Mouse (Mus musculus) heart, postnatal 0 days (tissue): Measurements from ENCODE around the gene Olfr132. TPM values are rescaled to one million over a fixed set of nuclear protein-coding genes. Genes with fewer than 3 reads are reported as not detected.
"Not testable (repeated sequence)": the region's sequence is repeated elsewhere in the genome, so short reads cannot be mapped to it uniquely, and the experiment has no call there.

Experiments
- ATAC-seq: fragments of 200-750 bp; cut with Nextera tagmentation; 2 replicates; pipeline ENCODE4 v1.8.0; 2017; ENCODE audit warnings: low read depth, moderate number of reproducible peaks, moderate library complexity; ENCODE audit not compliant: insufficient read depth
- DNase-seq: peaks from one replicate; pipeline ENCODE4 v3.0.0-alpha.2; 2016; ENCODE audit warnings: low spot score
- H3K27ac ChIP-seq: fragments of 300-500 bp; sonication (generic); 2 replicates; pipeline ENCODE4 v1.5.1; 2014; ENCODE audit warnings: low read depth, mild to moderate bottlenecking
- H3K27me3 ChIP-seq: fragments of 300-500 bp; sonication (generic); 2 replicates; pipeline ENCODE4 v1.6.1; 2014; ENCODE audit warnings: low read length, mixed read lengths; ENCODE audit not compliant: control insufficient read depth, insufficient read depth
- H3K36me3 ChIP-seq: fragments of 300-500 bp; sonication (generic); replicated peaks from 2 replicates; pipeline ENCODE4 v1.6.1; 2014; ENCODE audit warnings: low read length, mixed read lengths; ENCODE audit not compliant: control insufficient read depth, insufficient read depth
- H3K4me1 ChIP-seq: fragments of 300-500 bp; sonication (generic); 2 replicates; pipeline ENCODE4 v1.6.1; 2014; ENCODE audit warnings: antibody characterized with exemption; ENCODE audit not compliant: control insufficient read depth, insufficient read depth
- H3K4me2 ChIP-seq: fragments of 300-500 bp; sonication (generic); 2 replicates; pipeline ENCODE4 v1.6.1; 2014; ENCODE audit warnings: low read depth, mild to moderate bottlenecking, low read length, moderate library complexity
- H3K4me3 ChIP-seq: fragments of 300-500 bp; sonication (generic); 2 replicates; pipeline ENCODE4 v1.5.1; 2014; ENCODE audit warnings: low read depth, low read length
- H3K9ac ChIP-seq: fragments of 300-500 bp; sonication (generic); replicated peaks from 2 replicates; pipeline ENCODE4 v1.6.1; 2014; ENCODE audit warnings: low read depth, low read length, mixed read lengths
- H3K9me3 ChIP-seq: fragments of 300-500 bp; sonication (generic); replicated peaks from 2 replicates; pipeline ENCODE4 v1.6.1; 2016; ENCODE audit warnings: low read length; ENCODE audit not compliant: control insufficient read depth
- CTCF ChIP-seq: IDR thresholded peaks from 2 replicates; pipeline ENCODE4 v1.5.1; 2016; ENCODE audit warnings: antibody characterized with exemption, control low read depth, low read depth
- EP300 ChIP-seq: IDR thresholded peaks from 2 replicates; pipeline ENCODE4 v1.6.1; 2016; ENCODE audit warnings: antibody characterized with exemption, low read depth
- WGBS: fragments of 180-500 bp; shearing (Covaris S2); extraction: QIAGEN DNeasy Blood & Tissue Kit; methylation state at CpG from one replicate; pipeline ENCODE4 v1.1.7; 2014; 5-methylcytosine and 5-hydroxymethylcytosine counted together
- polyA plus RNA-seq: library from polyadenylated mRNA; unstranded; fragments of >200 nt; fragmentation: Nextera tagmentation; extraction: Ambion mirVana; gene quantifications from 2 replicates; pipeline ENCODE4 v1.2.1, GENCODE M21; 2015
- total RNA-seq: library from RNA; depleted of rRNA; stranded (reverse); fragments of >200 nt; gene quantifications from 2 replicates; pipeline ENCODE4 v1.2.3, GENCODE M21; 2014; ENCODE audit warnings: low replicate concordance; rRNA removed

The Olfr132 gene
- total RNA-seq (not detected in 2 replicates), polyA plus RNA-seq (not detected in 2 replicates)

DNA sequence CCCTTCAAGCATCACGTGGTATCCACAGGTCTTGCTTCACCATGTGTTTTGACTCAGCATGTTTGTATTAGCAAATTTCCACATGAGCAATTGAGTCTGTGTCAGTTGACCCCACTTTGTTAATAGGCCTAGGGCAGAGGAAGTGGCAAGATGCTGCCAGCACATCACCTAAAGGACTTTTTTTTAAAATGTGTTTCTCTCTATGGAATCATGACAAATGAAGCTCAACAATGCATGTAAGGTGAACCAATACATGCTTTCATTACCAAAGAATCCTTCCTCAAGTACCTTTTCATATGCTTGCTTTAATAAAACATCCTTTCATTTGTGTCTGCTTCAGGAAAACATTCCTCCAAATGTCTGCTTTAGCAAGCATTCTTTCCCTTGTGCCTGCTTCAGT is at the start of gene Olfr132:
TSS of gene Olfr132 (minus strand) at position 101 of the 400 bp plus-strand sequence.
- H3K9ac ChIP-seq = no peak within 1 kb of the TSS
- WGBS = 52% methylated on average over 1 of the region's 1 CpGs
- ATAC-seq = no peak
- TF ChIP-seq EP300 = no peak
- H3K4me3 ChIP-seq = no peak within 1 kb of the TSS
- no peaks in the 10 kb centered on the region for H3K27me3 ChIP-seq
- no peaks in the 10 kb centered on the region for H3K4me1 ChIP-seq
- no peak for DNase-seq
- no peaks in the 10 kb centered on the region for H3K36me3 ChIP-seq
- H3K4me2 ChIP-seq = no peak within 1 kb of the TSS
- no peak within 1 kb of the TSS for H3K27ac ChIP-seq
- H3K9me3 ChIP-seq = 0 out of 2 replicates have a peak, but pooled peaks cover 4% of the 10 kb centered on the region

DNA sequence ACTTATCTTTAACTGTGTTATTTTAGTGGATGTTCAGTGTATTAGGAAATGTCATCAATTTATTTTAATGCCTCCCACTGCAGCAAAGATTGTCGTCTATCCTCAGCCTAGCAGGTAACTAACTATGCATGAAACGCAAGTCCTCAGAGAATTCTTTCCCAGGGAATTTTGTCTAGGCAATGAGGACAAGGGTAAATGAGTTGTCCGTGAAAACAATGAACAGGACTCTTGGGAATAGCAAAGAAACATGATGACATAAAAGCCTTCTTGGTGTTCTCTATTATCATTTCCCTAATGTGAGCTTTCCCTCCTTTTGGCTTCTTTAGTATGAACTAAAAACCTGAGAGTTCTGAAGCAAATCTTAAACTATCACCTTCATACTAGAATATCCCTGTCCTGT is 36.8 kb upstream of the Olfr132 start, which contains the start of gene Olfr134:
TSS of gene Olfr134 (plus strand) at position 301 of the 400 bp plus-strand sequence.
- H3K9me3 ChIP-seq = no peaks in the 10 kb centered on the region
- no peak within 1 kb of the TSS for H3K4me2 ChIP-seq
- no peaks in the 10 kb centered on the region for H3K27me3 ChIP-seq
- H3K36me3 ChIP-seq = no peaks in the 10 kb centered on the region
- H3K4me3 ChIP-seq = no peak within 1 kb of the TSS
- no peaks in the 10 kb centered on the region for H3K4me1 ChIP-seq
- WGBS = 47% methylated on average over 3 of the region's 3 CpGs
- H3K9ac ChIP-seq = no peak within 1 kb of the TSS
- DNase-seq (no peak), ATAC-seq (no peak)
- no peak within 1 kb of the TSS for H3K27ac ChIP-seq
- no peak for TF ChIP-seq CTCF
- TF ChIP-seq EP300 = no peak

DNA sequence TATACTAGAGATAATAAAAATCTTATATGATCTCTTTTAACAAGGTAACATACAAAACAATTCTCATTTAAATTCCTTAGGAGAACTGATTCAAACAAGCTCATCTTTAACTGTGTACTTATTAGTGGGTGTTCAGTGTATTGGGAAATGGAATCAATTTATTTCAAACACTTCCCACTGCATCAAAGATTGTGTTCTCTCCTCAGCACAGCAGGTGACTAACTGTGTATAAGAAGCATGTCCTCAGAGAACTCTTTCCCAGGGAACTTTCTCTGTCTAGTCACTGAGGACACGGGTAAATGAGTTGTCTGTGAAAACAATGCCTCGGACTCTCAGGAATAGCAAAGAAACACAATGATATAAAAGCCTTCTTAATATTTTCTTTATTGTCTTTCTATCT is 10.7 kb upstream of the Olfr132 start, which contains the start of gene Olfr133:
TSS of gene Olfr133 (plus strand) at position 301 of the 400 bp plus-strand sequence.
- Histone ChIP-seq H3K36me3 (no peaks in the 10 kb centered on the region), H3K27me3 (no peaks in the 10 kb centered on the region), H3K9me3 (no peaks in the 10 kb centered on the region), H3K27ac (no peak within 1 kb of the TSS), H3K4me1 (no peaks in the 10 kb centered on the region), H3K9ac (no peak within 1 kb of the TSS), H3K4me2 (no peak within 1 kb of the TSS), H3K4me3 (no peak within 1 kb of the TSS)
- TF ChIP-seq CTCF (no peak), EP300 (no peak)
- WGBS = 70% methylated on average over 2 of the region's 2 CpGs
- DNase-seq = no peak
- ATAC-seq = no peak

DNA sequence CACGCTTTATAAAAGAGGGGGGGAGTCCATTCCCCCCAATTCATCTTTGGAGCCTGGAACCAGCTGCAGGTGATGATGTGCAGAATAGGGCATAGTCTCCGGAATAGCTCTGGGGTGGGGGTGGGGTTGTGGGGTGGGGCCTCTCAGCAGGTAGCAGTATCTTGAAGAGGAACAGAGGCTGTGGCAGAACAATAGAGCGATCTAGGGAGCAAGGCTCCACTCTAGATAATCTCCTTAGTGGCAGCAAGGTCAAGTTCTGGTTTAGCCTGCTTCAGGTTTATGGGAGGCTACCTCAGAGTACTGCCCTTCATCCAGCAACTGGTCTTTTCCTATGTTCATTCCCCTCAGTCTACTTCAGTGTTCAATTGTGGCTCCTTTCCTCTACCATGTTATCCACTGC is 9.0 kb downstream of the Olfr132 start:
- not testable (repeated sequence) for H3K4me2 ChIP-seq, ATAC-seq, H3K27ac ChIP-seq, H3K36me3 ChIP-seq, DNase-seq, H3K9ac ChIP-seq, H3K9me3 ChIP-seq, H3K27me3 ChIP-seq, H3K4me1 ChIP-seq, H3K4me3 ChIP-seq
- 69% methylated on average over 3 of the region's 3 CpGs for WGBS

DNA sequence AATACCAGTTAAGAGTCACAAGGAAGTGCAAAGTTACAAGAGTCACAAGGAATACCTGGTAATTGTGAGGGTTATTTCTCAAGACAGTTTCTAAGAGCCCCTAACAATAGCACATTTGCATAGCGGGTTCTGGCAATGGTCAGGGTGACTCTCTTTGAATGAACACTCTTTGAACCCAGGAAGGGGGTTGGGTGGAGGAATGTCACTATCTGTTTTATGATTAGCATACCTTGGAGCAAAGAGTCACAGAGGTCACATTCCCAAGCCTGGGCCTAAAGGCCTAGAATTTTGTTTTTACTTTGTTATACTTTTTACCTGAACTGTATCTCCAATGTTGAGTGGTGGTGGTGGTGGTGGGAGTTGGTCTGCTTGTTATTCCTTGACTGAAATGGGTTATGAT is 10.1 kb downstream of the Olfr132 start:
- H3K27me3 ChIP-seq, H3K4me2 ChIP-seq, H3K4me3 ChIP-seq, H3K36me3 ChIP-seq, H3K9me3 ChIP-seq, H3K27ac ChIP-seq, ATAC-seq, DNase-seq, H3K9ac ChIP-seq, H3K4me1 ChIP-seq: not testable (repeated sequence)
- WGBS = 70% methylated on average over 1 of the region's 1 CpGs

DNA sequence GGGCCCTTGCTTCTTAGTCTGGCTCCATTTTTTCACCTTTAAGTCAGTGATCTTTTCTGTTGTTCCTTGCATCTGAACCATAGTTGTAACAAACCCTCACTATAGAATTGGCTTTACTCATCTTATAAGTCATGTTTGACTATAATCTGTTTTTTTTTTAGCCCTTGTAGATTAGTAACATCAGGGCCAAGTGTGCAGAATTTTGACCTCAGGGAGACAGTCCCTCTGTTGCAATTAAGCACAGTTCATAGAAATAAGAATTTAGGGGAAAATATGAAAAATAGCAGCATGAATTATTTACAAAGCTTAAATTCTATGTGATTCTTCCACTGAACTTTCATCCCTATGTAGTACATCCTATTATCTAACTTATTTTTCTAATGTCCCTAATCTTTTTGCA is 45.7 kb downstream of the Olfr132 start, which contains the start of gene Olfr131:
TSS of gene Olfr131 (minus strand) at position 101 of the 400 bp plus-strand sequence.
- Histone ChIP-seq H3K4me2 (no peak within 1 kb of the TSS), H3K36me3 (no peaks in the 10 kb centered on the region), H3K4me3 (no peak within 1 kb of the TSS), H3K9me3 (no peaks in the 10 kb centered on the region), H3K27ac (no peak within 1 kb of the TSS), H3K4me1 (no peaks in the 10 kb centered on the region), H3K27me3 (no peaks in the 10 kb centered on the region), H3K9ac (no peak within 1 kb of the TSS)
- DNase-seq (no peak), ATAC-seq (no peak)
- TF ChIP-seq EP300 = no peak
- TF ChIP-seq CTCF = no peak
